Mouse (Mus musculus): Measurements from ENCODE around the gene Clec10a. TPM values are rescaled to one million over a fixed set of nuclear protein-coding genes. Genes with fewer than 3 reads are reported as not detected.
A peak's percentile ranks its signal among the peaks of the same experiment; 100 is the strongest.

Gene Clec10a
- polyA plus RNA-seq, 1 experiment from 2014 or later, result 0.79 TPM

DNA sequence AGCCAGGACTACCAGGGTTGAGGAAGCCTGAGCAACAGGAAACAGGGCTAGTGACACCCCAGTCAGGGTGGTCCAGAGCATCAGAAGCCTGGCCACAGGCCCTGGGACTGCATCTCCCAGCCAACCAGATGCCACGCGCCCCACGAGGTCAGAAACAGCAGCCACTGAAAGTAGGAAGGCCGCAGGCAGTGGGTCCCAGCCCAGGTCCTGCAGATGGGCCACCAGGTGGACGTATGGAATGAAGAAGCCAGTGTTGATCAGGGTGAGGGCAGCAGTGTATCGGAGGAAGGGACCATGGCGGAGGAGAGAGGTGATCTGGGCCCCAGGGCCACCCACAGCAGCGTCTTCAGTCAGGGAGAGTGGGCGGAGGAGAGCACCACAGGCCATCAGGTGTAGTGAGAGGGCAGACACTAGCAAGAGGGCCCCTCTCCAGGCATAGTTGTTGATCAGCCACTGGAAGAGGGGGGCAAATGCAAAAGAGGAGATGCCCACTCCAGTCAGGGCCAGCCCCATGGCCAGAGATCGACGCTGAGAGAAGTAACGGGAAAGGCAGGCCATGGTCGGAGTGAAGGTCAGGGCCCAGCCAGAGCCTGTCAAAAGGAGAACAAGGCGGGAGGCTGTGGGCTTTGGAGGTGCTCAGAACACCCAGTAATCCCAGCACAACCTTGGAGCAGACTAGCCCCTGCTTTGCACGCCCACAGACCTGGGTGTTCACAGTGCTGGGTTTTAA lies 62.9 kb downstream of the Clec10a start:
- Histone ChIP-seq H3K9me3 (ENCODE audit: control insufficient read depth, low read length) (no peaks in the 10 kb centered on the region), H3K36me3 (ENCODE audit: control insufficient read depth, insufficient read depth, low read length) (no peaks in the 10 kb centered on the region), H3K4me1 (replicated peaks; ENCODE audit: control insufficient read depth, insufficient read depth, low read length) (peaks cover 12% of the 10 kb centered on the region; the same call in 1 of the 2 replicates), H3K27me3 (ENCODE audit: control insufficient read depth, insufficient read depth, low read depth, low read length) (peaks cover 24% of the 10 kb centered on the region), H3K4me3 (ENCODE audit: low read length) (no peak overlapping the region), H3K27ac (ENCODE audit: low read length) (no peak overlapping the region), H3K4me2 (ENCODE audit: low read depth, low read length) (no peak overlapping the region), H3K9ac (ENCODE audit: low read length) (no peak overlapping the region)
- WGBS, result 85% methylated on average over 15 of the region's 15 CpGs
- ATAC-seq (ENCODE audit: low read depth), result no peak

- Histone ChIP-seq H3K36me3 (ENCODE audit: control insufficient read depth, insufficient read depth, low read length) (no peaks in the 10 kb centered on the region), H3K27ac (ENCODE audit: low read length) (no peak overlapping the region), H3K4me3 (ENCODE audit: low read length) (peak overlapping the region; percentile 58), H3K9ac (ENCODE audit: low read length) (peak overlapping the region; percentile 75), H3K27me3 (ENCODE audit: control insufficient read depth, insufficient read depth, low read depth, low read length) (peaks cover 15% of the 10 kb centered on the region), H3K4me1 (replicated peaks; ENCODE audit: control insufficient read depth, insufficient read depth, low read length) (peaks cover 5% of the 10 kb centered on the region; the same call in 1 of the 2 replicates), H3K4me2 (ENCODE audit: low read depth, low read length) (peak overlapping the region; percentile 95), H3K9me3 (ENCODE audit: control insufficient read depth, low read length) (no peaks in the 10 kb centered on the region)
- 63% methylated on average over 7 of the region's 7 CpGs for WGBS
- ATAC-seq (ENCODE audit: low read depth), result no peak
These were observed 63.9 kb downstream of the Clec10a start for GRCm38 (mm10) chr11:70219873-70220272.

DNA sequence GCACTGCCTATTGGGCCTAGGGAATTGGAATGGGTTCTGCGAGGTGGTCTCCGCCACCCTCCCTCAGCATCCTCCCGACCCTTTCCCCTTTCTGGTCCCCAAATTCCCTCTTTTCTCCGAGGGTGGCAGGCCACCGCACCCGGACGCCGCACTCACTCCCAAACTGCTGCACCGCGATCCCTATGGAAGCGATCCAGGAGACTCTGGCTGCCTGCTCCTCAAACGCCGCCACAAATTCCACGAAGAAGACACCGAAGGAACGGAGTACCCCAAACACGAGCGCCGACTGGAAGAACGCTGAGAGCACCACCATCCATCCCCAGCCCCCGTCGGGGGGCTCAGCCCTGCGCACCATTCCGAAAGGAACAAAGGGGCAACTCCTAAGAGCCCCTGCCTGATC lies 64.3 kb downstream of the Clec10a start:
- WGBS, result 2% methylated on average over 24 of the region's 24 CpGs
- H3K9ac ChIP-seq (ENCODE audit: low read length), result peak overlapping the region; percentile 75
- ATAC-seq (ENCODE audit: low read depth), result no peak
- peak overlapping the region; percentile 73 for H3K27ac ChIP-seq (ENCODE audit: low read length)
- H3K36me3 ChIP-seq (ENCODE audit: control insufficient read depth, insufficient read depth, low read length), result no peaks in the 10 kb centered on the region
- peaks cover 10% of the 10 kb centered on the region for H3K27me3 ChIP-seq (ENCODE audit: control insufficient read depth, insufficient read depth, low read depth, low read length)
- H3K4me3 ChIP-seq (ENCODE audit: low read length), result peak overlapping the region; percentile 58
- H3K9me3 ChIP-seq (ENCODE audit: control insufficient read depth, low read length), result no peaks in the 10 kb centered on the region
- H3K4me1 ChIP-seq (replicated peaks; ENCODE audit: control insufficient read depth, insufficient read depth, low read length), result peaks cover 5% of the 10 kb centered on the region; the same call in 1 of the 2 replicates
- peak overlapping the region; percentile 95 for H3K4me2 ChIP-seq (ENCODE audit: low read depth, low read length)

Other genes starting within 250 kb of the Clec10a start
- gene Gps2, start 242.3 kb upstream of the Clec10a start, polyA plus RNA-seq (2015; fragmentation: Nextera tagmentation; extraction: Ambion mirVana), result 85.1 and 87.8 TPM in 2 replicates
- gene Eif5a, start 234.2 kb upstream of the Clec10a start, polyA plus RNA-seq (2015; fragmentation: Nextera tagmentation; extraction: Ambion mirVana), result 1,390 and 1,410 TPM in 2 replicates
- 2.7 and 4.9 TPM in 2 replicates for gene Ybx2, start 220.4 kb upstream of the Clec10a start, polyA plus RNA-seq (2015; fragmentation: Nextera tagmentation; extraction: Ambion mirVana)
- gene Slc2a4, start 208.0 kb upstream of the Clec10a start, polyA plus RNA-seq (2015; fragmentation: Nextera tagmentation; extraction: Ambion mirVana), result 17.1 and 17.2 TPM in 2 replicates
- gene Cldn7, start 191.4 kb upstream of the Clec10a start, polyA plus RNA-seq (2015; fragmentation: Nextera tagmentation; extraction: Ambion mirVana), result 172 and 202 TPM in 2 replicates
- 20.6 and 23.0 TPM in 2 replicates for gene Ctdnep1, start 175.0 kb upstream of the Clec10a start, polyA plus RNA-seq (2015; fragmentation: Nextera tagmentation; extraction: Ambion mirVana)
- 98.4 and 99.2 TPM in 2 replicates for gene Elp5, start 173.7 kb upstream of the Clec10a start, polyA plus RNA-seq (2015; fragmentation: Nextera tagmentation; extraction: Ambion mirVana)
- gene Gabarap, start 165.1 kb upstream of the Clec10a start, polyA plus RNA-seq (2015; fragmentation: Nextera tagmentation; extraction: Ambion mirVana), result 515 and 536 TPM in 2 replicates
- 58.1 and 59.5 TPM in 2 replicates for gene Phf23, start 160.4 kb upstream of the Clec10a start, polyA plus RNA-seq (2015; fragmentation: Nextera tagmentation; extraction: Ambion mirVana)
- 30.1 and 30.7 TPM in 2 replicates for gene Dvl2, start 155.6 kb upstream of the Clec10a start, polyA plus RNA-seq (2015; fragmentation: Nextera tagmentation; extraction: Ambion mirVana)
- 90.0 and 92.0 TPM in 2 replicates for gene Acadvl, start 140.8 kb upstream of the Clec10a start, polyA plus RNA-seq (2015; fragmentation: Nextera tagmentation; extraction: Ambion mirVana)
- 5.5 and 7.9 TPM in 2 replicates for gene Dlg4, start 139.3 kb upstream of the Clec10a start, polyA plus RNA-seq (2015; fragmentation: Nextera tagmentation; extraction: Ambion mirVana)
- gene Asgr1, start 102.1 kb upstream of the Clec10a start, polyA plus RNA-seq (2015; fragmentation: Nextera tagmentation; extraction: Ambion mirVana), result 0.18 TPM in 1 of 2 replicates, not detected in the other
- gene Asgr2, start 63.6 kb upstream of the Clec10a start, polyA plus RNA-seq (2015; fragmentation: Nextera tagmentation; extraction: Ambion mirVana), result 0.30 TPM in 1 of 2 replicates, not detected in the other
- gene Mgl2, start 25.9 kb upstream of the Clec10a start, polyA plus RNA-seq (2015; fragmentation: Nextera tagmentation; extraction: Ambion mirVana), result 2.1 and 2.4 TPM in 2 replicates
- 0.48 and 1.1 TPM in 2 replicates for gene Slc16a11, start 56.6 kb downstream of the Clec10a start, polyA plus RNA-seq (2015; fragmentation: Nextera tagmentation; extraction: Ambion mirVana)
- gene Slc16a13, start 64.9 kb downstream of the Clec10a start, polyA plus RNA-seq (2015; fragmentation: Nextera tagmentation; extraction: Ambion mirVana), result 6.0 and 6.9 TPM in 2 replicates
- 36.2 and 37.1 TPM in 2 replicates for gene Bcl6b, start 73.6 kb downstream of the Clec10a start, polyA plus RNA-seq (2015; fragmentation: Nextera tagmentation; extraction: Ambion mirVana)
- 163 and 167 TPM in 2 replicates for gene 0610010K14Rik, start 81.7 kb downstream of the Clec10a start, polyA plus RNA-seq (2015; fragmentation: Nextera tagmentation; extraction: Ambion mirVana)
- 10.3 and 10.7 TPM in 2 replicates for gene Gm21988, start 83.6 kb downstream of the Clec10a start, polyA plus RNA-seq (2015; fragmentation: Nextera tagmentation; extraction: Ambion mirVana)
- 249 and 250 TPM in 2 replicates for gene Rnasek, start 83.6 kb downstream of the Clec10a start, polyA plus RNA-seq (2015; fragmentation: Nextera tagmentation; extraction: Ambion mirVana)
- gene Alox12, start 99.2 kb downstream of the Clec10a start, polyA plus RNA-seq (2015; fragmentation: Nextera tagmentation; extraction: Ambion mirVana), result 6.9 and 7.8 TPM in 2 replicates
- gene Alox12e, start 166.4 kb downstream of the Clec10a start, polyA plus RNA-seq (2015; fragmentation: Nextera tagmentation; extraction: Ambion mirVana), result 0.35 and 1.1 TPM in 2 replicates
- 0.70 and 0.72 TPM in 2 replicates for gene Alox15, start 195.8 kb downstream of the Clec10a start, polyA plus RNA-seq (2015; fragmentation: Nextera tagmentation; extraction: Ambion mirVana)

Data from lung, embryonic 16.5 days (tissue).